Mouse (Mus musculus) testis, postnatal 14 days (tissue): ENCODE results near the gene Ptpn20.

Source experiments
- DNase-seq: peaks from one replicate; pipeline ENCODE4 v3.0.0; 2021; ENCODE audit warnings: low spot score

The Ptpn20 gene

DNA sequence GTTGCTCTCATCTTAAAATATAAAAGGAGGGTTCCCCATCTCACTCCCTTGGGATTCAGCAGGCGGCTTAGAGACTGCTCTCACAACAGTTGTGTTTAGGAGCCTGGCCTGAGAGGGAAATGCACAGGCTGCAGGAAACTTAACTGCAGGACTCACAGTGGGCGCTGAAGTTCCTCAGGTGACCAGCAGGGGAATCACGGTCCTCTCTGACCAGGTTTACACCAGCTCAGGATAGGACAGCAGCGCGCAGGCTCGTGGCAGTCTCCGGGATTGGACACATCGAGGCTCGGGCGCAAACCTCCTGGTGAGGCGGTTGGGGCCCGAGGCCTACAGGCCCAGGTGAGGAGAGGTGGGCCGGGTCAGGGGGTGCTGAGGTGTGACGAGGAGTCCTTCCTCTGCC, at the start of gene Ptpn20:
Gene Ptpn20, plus strand, starts transcription at position 257 of the 400 bp plus-strand sequence.
- peak; percentile 81 for DNase-seq

DNA sequence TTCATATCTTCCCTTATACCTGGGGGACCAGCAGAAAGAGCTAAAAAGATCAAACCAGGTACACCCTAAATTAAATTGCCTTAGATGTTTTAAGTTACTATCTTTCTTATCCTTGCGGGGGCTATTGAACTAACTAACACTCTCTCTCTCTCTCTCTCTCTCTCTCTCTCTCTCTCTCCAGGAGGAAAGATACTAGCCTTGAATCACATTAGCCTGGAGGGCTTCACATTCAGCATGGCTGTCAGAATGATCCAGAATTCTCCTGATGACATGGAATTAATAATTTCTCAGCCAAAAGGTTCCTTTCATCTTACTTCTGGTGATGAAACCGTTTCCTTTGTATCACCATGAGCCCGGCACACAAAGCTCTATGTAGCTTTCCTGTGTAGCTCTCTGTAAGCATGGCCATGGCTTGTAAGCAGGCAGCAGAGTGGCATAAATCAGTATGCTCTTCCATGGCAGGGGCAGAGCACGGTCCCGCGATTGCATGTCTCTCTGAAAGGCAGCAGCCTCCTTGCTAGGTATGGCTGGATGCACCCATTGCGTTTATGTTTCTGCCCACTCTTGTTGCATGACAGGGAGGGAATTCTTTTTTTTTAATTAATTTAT, 49.3 kb upstream of the Ptpn20 start:
- no peak for DNase-seq

DNA sequence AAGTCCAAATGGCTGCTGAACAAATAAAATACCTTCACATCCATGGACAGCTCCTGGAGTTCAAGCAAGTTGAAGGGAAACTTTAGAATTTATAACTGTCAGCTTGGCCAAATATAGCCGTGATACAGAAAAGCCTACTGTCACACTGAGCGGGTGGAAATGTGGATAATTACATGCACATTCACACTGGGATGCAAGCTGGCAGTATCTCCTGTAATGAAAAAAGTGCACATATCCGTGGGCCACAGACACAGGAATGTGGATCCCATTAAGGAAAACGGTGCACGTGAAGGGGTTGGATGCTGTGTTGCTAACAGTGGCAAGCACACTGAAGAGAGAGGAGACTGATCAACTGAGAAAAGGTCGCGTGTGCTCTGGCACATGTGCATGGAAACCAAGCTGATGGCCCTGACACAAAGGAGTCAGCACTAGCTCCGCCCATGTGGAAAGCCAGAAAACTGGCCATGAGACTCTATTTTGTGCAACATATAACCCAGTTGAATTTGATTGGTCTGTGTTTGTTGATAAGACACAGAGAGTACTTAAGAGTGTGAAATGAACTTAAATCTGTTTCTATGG, 43.4 kb upstream of the Ptpn20 start:
- no peak for DNase-seq

DNA sequence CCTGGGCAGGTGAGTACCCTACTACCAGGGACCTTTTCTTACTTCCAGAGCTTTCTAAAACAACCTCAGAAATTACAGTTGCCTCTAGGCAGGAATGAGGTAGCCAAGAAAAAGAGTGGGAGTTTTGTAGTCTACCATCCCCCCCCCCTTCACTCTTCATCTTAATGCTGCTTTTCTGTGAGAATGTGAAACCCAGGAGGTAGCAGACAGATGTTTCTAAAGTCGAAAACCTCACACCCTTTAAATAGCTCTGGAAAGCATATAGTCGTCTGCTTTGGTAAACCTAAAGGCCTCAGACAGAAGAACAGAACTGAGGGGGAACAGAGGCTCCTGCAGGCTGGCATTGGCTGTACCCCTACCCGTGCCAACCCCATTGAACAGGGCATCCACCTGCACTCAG, 40.4 kb upstream of the Ptpn20 start:
- no peak for DNase-seq

DNA sequence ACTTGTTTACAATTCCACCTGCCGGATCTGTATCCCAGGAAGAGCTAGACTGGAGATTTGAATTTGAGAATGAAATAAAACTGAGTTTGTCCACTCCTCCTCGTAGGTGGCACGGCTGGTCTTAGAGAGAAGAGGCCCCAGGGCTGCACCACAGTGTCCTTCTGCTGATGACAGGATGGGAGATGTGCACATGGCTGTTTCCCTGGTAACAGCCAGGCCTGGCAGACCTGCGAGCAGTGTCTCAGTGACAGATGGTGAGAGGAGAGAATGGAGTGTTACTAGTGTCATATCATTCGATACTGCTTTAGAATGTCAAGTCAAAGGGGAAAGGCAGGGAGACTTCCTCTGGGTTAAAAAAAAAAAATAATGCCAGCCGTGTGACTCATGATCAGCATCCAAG, 39.2 kb upstream of the Ptpn20 start:
- no peak for DNase-seq

DNA sequence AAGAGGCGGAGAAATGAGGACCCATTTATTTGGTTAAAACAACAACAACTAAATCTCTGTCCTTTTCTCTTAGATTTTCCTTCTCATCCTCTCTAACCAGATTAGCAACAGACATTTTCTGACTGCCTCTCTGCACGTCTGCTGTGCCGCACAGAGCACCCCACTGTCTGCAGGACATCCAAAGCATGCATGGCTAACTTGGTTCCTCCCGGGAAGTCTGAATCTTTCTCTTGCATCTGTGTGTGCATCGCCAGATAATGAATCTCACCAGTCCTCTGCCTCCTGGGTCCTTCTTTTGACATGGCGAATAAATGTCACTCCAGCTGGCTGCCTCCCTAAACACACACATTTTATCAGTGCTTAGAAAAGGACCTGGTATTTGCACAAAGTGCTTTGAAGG, 18.3 kb upstream of the Ptpn20 start:
- no peak for DNase-seq

DNA sequence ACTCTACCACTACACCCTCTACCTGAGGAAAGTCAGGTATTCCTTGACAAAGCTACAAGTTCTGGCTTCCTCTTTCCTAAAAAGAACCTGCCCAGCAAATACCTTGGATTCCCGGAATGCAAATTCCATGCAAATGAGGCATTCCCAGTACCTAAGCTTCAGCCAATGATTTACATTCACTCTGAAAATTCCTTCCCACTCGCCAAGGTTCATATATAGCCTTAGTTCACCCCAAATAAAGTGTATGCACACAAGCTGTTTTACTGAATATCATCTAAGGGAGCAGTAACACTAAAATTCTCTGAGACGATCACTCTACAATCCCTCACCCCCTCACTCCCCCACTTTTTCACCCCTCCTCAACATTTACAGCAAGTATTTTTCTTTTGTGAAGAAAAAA, 15.4 kb upstream of the Ptpn20 start:
- no peak for DNase-seq

DNA sequence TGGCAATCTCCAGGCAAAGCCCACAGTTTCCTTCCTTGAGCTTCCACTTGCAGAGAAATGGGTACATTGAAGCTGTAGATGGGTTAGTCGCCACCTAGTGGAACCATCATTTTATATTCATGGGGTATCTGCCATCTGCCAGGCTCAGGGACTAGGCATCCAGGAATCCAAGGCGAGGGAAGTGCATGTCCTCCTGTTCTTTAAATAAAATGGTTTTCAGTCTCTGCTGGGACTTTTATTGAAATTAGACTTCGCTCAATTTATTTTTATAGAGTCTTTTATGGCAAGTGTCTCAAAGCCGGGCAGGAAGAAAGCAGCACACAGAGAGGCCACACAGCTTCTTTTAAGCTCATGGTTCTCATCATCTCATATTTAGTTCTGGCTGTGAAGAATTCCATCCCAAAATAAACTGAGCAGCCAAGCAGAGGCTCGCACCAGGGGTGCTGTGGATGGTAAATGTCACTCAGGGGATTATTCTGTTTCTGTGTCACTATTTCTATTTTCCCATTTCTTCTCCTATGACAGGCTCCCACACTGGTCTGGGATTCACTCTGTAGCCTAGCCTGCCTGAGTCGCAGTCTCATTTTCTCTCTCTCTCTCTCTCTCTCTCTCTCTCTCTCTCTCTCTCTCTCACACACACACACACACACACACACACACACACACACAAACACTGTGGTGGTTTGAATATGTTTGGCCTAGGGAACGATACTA, 9.1 kb upstream of the Ptpn20 start:
- no peak for DNase-seq

DNA sequence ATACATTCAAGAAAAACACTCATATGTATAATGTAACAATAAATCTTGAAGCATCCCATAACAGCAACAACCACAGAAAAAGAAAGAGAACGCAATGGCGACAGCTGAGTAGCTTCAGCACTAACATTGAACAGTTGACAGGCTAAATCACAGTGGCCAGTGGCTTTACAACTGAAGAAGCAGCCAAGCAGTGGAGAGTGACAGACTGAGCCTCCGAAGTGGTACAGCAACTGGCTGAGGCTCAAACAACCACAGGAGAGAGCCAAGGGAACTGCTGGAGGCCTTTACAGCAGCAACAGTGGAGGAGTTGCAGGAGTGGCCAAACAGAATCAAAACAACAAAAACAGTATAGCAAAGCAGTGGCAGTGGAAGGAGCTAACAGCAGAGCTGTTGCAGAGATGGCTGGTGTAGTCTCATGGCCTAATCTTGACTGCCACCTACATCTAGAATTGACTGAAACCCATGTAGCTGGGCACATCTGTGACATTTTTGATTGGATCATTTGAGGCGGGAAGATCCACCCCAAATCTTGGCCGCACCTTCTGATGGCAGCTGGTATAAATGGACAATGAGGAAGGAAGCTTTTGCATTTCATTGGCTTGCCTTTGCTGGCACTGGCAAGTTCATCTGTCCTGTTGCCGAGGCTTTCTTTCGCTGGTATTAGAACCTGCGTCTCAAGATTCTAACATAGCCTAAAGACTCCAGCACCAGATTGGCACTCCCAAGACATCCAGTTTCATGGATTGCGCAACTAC, 9.5 kb downstream of the Ptpn20 start:
- no peak for DNase-seq

DNA sequence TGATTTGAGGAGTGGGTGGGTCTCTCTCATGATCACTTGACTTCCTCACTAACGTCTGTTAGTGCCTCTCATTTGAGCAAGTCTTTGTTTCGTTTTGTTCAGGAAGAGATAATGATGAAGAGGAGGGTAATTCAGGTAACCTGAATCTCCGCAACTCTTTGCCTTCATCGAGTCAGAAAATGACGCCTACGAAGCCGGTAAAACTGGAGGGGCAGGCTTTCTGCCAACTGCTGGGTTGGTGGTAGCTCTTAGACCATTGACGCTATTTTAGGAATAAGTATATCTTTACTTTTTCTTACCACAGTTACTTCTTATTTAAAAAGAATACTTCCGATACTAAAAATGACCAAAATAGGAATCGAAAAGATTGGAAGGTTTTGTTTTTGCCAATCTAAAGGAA, 18.4 kb downstream of the Ptpn20 start:
- no peak for DNase-seq

DNA sequence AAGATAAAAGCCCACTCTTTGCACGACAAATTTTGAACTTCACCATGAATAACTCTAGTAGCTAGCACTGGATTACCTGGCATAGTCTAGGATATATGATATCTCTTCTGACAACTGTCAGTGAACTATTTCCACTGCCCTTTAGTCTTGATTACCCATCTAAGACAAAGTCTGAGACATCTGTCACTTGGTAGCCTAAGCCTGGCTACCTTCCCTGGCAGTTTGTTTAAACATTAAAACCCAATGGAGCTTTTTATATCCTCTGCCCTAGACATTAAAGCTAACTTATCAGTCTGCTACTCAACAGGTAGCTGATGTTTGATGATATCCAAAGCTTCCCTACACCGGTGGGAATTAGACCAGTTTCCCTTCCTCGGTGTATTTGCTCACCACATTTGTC, 36.0 kb downstream of the Ptpn20 start:
- no peak for DNase-seq

DNA sequence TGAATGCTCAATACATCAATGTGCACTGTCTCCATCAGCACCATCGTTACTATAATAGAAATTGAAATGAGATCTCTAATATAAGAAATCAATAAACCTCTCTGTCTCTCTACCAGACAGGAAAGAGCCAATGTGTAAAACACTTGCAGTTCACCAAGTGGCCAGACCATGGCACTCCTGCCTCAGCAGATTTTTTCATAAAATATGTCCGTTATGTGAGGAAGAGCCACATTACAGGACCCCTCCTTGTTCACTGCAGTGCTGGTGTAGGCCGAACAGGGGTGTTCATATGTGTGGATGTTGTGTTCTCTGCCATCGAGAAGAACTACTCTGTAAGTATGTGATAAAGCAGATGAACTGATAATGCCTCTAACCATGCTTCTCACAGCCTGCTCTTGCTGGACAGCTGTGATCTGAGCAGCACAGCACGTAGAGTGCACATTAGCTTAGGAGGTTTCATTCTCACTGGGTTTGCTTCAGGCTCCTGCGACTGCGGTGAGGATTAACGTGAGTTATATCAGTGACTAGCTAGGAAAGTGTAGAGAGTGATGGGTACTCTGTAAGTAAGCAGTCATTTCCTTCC, 43.9 kb downstream of the Ptpn20 start:
- no peak for DNase-seq

DNA sequence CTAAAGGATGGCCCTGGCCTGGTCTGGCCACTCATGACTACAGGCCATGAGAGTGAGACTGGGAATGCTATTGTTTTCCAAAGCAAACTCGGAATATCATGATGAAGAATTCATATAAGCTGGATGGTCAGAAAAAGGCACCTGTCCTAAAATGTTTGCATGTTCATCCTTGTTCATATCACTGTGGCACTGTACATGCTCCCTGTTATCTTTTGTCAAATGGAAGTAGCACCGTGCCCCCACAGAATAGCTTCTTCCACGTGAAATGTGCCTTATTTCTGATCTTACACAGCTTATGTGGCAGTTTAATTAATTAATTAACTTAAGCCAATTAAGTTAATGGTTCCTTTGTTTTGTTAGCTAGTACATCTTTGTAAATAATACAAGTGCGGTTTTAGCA, 45.3 kb downstream of the Ptpn20 start:
- DNase-seq: no peak

DNA sequence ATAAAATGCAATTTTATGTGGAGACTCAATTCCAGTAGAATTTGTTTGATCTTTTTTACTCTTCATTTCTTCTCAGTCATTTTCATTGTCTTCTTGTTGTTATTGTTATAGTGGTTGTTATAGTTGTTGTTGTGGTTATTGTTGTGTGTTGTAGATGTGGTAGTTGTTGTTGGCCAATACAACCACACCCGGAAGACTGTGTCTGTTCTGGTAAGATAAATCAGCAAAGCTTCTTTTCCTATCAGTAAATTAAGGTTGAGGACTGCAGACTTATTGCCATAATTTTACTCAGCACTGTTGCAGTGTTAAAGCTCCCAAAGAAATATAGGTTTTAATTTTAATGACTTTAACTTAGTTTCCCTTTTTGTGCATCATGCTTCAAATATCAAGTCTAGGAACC, 45.8 kb downstream of the Ptpn20 start:
- no peak for DNase-seq

DNA sequence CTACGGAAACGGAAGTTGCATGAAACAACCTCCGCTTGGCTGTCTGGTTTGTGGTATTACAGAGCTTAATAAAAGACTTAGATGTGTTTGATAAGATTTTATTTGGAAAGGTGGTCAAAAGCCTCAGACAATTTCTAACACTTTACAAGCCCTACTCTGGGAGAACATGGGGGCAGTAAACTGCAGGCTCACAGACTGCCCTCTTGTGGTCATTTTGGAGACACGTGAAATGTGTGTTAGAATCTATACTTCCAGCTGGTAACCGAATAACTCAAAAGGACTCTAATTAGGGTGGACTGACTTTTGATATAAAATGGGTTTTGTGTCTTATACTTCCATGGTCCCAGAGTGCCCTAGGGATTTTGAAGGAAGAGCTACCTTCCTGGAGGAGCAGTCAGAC, 50.4 kb downstream of the Ptpn20 start:
- no peak for DNase-seq

DNA sequence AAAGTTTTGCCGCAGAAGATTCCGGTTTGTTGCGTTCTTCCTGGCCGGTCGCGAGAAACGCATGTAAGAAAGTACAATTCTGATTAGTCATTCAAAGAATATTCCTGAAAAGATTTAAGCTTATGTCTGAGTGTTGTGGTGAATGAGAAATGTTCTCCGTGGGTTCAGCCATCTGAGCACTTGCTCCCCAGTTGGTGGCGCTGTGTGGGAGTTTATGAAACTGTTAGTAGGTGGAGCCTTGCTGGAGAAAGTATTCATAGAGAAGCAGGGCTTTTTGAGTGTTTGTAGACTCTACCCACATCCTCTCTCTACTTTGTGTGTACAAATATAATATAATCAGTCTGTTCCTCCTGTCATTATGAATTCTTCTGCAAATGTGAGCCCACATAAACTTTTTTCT, 61.7 kb downstream of the Ptpn20 start:
- no peak for DNase-seq

DNA sequence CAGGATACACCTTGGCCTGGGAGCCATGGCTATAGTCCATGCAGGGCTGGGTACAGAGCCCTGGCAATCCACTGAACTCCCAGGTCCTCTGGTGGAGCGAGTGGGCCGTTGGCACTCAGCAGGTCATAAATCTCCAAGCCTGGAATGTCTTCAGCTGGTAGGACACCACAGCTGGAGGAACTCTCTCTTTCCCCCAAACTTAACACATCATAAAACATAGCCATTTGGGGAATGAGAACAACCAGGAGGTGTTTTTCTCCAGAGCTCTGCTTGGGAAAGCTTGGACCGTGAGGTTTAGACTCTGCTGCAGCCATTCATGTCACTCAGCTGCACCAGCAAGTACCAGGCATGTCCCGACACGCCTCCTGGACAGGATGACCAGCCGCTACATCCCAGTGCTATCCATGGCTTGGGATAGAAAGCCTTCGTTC, 68.5 kb downstream of the Ptpn20 start:
- no peak for DNase-seq

DNA sequence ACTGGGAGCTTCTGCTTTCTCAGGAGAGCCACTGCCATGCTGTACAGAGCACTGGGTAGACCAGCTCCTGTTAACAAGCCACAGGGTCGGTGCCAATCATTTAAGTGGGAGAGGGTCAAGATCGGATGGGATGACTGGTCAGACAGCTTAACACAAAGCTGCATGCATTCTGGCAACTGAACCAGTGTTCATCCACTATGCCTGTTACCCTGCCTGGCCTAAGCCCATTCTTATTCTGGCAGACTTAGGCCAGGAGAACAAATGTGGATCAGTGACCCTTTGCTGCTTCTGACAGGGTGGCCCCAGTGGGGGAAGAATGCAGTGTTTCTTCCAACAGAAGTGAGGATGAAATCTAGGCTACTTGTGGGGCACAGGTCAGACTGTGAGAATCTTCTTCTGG, 69.3 kb downstream of the Ptpn20 start:
- no peak for DNase-seq

DNA sequence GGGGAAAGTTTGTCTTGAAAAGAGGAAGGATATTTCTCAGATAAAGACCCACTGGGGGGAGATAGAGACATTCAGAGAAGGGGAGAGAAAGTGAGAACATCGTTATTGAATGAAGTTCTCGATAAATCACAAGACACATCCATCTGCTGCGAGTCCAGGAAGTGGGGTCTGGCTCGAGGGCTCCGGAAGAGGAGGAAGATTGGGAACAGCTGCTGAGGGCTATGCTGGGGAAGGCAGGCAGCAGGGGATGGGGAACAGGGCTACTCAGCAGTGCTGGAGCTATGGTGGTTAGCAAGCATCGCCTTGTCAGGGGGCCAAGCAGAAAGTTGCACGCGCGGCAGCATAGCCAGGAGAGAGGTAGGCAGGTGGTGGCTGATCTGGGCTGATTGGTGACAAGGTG, 73.1 kb downstream of the Ptpn20 start:
- DNase-seq: no peak

DNA sequence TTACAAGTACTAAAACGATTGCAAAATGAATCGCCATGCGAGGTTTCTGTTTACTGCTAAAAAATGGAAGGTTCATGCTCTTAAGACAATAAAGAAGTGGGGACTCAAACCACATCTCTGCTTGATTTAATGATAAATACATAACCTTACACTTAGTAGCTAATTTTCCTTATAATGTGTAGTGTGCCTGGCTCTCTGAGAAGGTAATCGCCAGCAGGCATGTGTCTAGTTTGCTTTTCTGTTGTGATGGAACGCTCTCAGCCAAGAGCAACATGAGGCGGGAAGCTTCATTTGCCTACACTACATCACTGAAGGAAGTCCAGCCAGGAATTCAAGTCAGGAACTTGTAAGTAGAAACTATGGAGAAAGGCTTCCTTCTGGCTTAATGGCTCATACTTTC, 77.3 kb downstream of the Ptpn20 start:
- no peak for DNase-seq

DNA sequence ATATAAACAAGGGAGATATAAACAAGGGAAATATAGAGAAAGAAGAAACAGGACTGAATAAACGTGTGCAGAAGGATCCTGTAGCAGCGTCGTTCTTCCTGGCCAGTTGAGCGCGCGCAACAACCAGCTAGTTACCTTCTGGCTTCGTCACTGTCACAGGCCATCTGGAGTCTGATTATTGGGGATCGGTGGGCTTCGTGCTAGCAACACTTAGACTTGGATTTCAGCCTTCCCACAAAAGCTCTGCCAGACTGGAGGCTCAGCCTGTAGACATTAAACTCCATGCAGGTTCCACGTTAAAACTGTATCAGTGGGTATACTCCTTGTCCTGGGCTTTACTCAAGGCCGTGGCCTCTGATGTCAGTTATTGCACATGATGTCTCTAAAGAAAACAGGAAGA, 80.9 kb downstream of the Ptpn20 start:
- DNase-seq: no peak

DNA sequence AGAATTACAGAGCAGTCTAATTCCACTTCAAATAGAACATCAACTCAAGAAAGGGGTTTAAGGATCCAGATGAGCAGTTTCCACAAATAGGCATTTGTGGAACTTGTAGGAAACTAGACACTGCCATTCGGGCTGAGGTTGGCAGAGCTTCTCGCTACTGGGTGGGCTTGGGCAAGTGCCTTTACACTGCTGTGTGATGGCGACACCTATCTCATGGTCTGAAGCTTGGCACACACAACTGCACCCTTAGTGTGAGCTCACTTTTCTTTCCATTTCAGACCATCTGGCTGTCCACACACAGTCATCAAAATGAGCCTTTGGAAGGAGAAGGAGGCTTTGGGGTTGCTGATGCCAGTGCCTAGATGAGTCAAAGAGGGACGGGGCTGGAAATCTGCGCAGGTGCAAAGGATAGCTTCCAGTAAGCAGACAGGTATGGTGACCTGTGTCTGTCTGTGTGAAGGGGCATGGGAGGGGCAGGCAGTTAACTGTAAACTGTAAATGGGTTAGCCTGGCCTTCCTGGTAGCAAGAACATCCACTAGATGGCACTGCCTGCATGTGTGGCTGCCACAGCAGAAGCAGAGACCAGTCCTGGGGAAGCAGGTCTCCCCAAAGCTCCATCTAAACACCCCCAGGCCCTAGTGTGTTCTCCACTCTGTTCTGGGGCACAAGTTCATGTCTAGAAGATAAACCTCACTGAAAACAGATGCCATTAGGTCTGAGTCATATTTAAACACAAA, 84.5 kb downstream of the Ptpn20 start:
- DNase-seq: no peak
